Mouse (Mus musculus) small intestine, adult 2 months (tissue): ENCODE measurements around the gene Hcls1.

Experiments
- CTCF ChIP-seq: fragments of 200-500 bp; IDR thresholded peaks from 2 replicates; pipeline ENCODE4 v1.5.1; 2012; ENCODE audit warnings: low read depth, mild to moderate bottlenecking, control low read depth, inconsistent platforms, low read length, moderate library complexity, mixed read lengths; ENCODE audit not compliant: insufficient replicate concordance, insufficient read length; ENCODE audit errors: extremely low read depth
- POLR2A ChIP-seq: fragments of 200-500 bp; IDR thresholded peaks from 2 replicates; pipeline ENCODE4 v1.6.1; 2012; ENCODE audit warnings: low read depth, mild to moderate bottlenecking, control low read depth, inconsistent platforms, low read length, moderate library complexity

DNA sequence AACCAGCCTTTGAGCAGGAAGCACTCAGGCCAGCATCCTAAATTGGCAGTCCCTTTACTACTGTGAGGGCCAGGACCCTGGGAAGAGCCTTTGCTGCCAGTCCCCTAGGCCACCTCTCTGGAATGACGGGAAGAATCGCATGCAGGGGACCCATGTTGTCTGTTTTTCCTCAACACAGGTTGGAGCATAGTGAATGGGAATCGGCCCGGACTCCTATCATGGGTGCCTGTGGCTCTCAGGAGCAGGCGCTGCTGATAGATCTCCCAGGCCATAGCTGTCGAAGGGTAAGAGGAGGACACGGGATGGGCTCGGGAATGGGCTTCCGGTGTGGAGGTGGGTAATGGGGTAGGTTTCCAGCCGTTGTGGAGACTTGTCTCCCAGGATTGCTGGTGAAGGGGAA is 3.4 kb upstream of the Hcls1 start:
- no peak for TF ChIP-seq POLR2A
- no peak for TF ChIP-seq CTCF
